Mouse (Mus musculus) limb, embryonic 10.5 days (tissue): Measurements from ENCODE around the gene Hoxc5. TPM values are rescaled to one million over a fixed set of nuclear protein-coding genes. Genes with fewer than 3 reads are reported as not detected.
A peak's percentile ranks its signal among the peaks of the same experiment; 100 is the strongest.

Source experiments
- DNase-seq: peaks from one replicate; pipeline ENCODE4 v3.0.0-alpha.2; 2017; ENCODE audit warnings: low spot score
- H3K27ac ChIP-seq: fragments of 300-500 bp; sonication (generic); 2 replicates; pipeline ENCODE4 v1.5.1; 2016; ENCODE audit warnings: mild to moderate bottlenecking
- H3K27me3 ChIP-seq: fragments of 300-500 bp; sonication (generic); 2 replicates; pipeline ENCODE4 v1.6.1; 2016; ENCODE audit warnings: low read depth, mild to moderate bottlenecking; ENCODE audit not compliant: poor library complexity, severe bottlenecking
- H3K36me3 ChIP-seq: fragments of 300-500 bp; sonication (generic); 2 replicates; pipeline ENCODE4 v1.6.1; 2016; ENCODE audit warnings: mild to moderate bottlenecking, moderate library complexity
- H3K4me1 ChIP-seq: fragments of 300-500 bp; sonication (generic); 2 replicates; pipeline ENCODE4 v1.6.1; 2016
- H3K4me3 ChIP-seq: fragments of 300-500 bp; sonication (generic); 2 replicates; pipeline ENCODE4 v1.5.1; 2016; ENCODE audit warnings: mild to moderate bottlenecking, moderate library complexity
- H3K9me3 ChIP-seq: fragments of 300-500 bp; sonication (generic); replicated peaks from 2 replicates; pipeline ENCODE4 v1.6.1; 2016; ENCODE audit warnings: mild to moderate bottlenecking
- WGBS: fragments of 180-500 bp; shearing (Covaris S2); methylation state at CpG from one replicate; pipeline ENCODE4 v1.1.7; 2016; 5-methylcytosine and 5-hydroxymethylcytosine counted together
- microRNA counts: library from miRNA; unstranded; fragments of <30 nt; microRNA quantifications from one replicate; lab custom pipeline; 2017
- microRNA-seq: library from miRNA; unstranded; fragments of <30 nt; microRNA quantifications from one replicate; pipeline ENCODE4, GENCODE M21; 2017
- polyA plus RNA-seq: library from polyadenylated mRNA; unstranded; fragments of >200 nt; fragmentation: Nextera tagmentation; extraction: Ambion mirVana; gene quantifications from 2 replicates; pipeline ENCODE4 v1.2.1, GENCODE M21; 2016

Gene Hoxc5
- polyA plus RNA-seq, 1 experiment from 2014 or later: 12.7 TPM

GRCm38 (mm10) chr15:103056396-103056795 lies 89.2 kb downstream of the Hoxc5 start:
- H3K4me3 ChIP-seq: no peak overlapping the region
- H3K4me1 ChIP-seq: peaks cover 65% of the 10 kb centered on the region
- no peaks in the 10 kb centered on the region for H3K9me3 ChIP-seq
- H3K36me3 ChIP-seq: no peaks in the 10 kb centered on the region
- peaks cover 94% of the 10 kb centered on the region for H3K27me3 ChIP-seq
- no peak for DNase-seq
- no peak overlapping the region for H3K27ac ChIP-seq
- WGBS: 40% methylated on average over 2 of the region's 2 CpGs

GRCm38 (mm10) chr15:103058715-103059114 lies 91.5 kb downstream of the Hoxc5 start:
- Histone ChIP-seq H3K9me3 (no peaks in the 10 kb centered on the region), H3K27me3 (peaks cover 96% of the 10 kb centered on the region), H3K36me3 (no peaks in the 10 kb centered on the region), H3K4me1 (peaks cover 69% of the 10 kb centered on the region), H3K4me3 (peak overlapping the region; percentile 42), H3K27ac (peak overlapping the region; percentile 86)
- peak; percentile 62 for DNase-seq
- WGBS: 2% methylated on average over 12 of the region's 12 CpGs

- Histone ChIP-seq H3K9me3 (no peaks in the 10 kb centered on the region), H3K4me3 (peak overlapping the region; percentile 42), H3K4me1 (peaks cover 69% of the 10 kb centered on the region), H3K27me3 (peaks cover 97% of the 10 kb centered on the region), H3K27ac (peak overlapping the region; percentile 86), H3K36me3 (no peaks in the 10 kb centered on the region)
- WGBS: under 1% methylated on average over 21 of the region's 21 CpGs
- DNase-seq: peak; percentile 60
Measured at GRCm38 (mm10) chr15:103059393-103059992, 92.2 kb downstream of the Hoxc5 start.

GRCm38 (mm10) chr15:103060021-103060340 lies 92.7 kb downstream of the Hoxc5 start:
- DNase-seq: peak; percentile 67
- peak overlapping the region; percentile 42 for H3K4me3 ChIP-seq
- WGBS: 0% methylated on average over 11 of the region's 11 CpGs
- H3K36me3 ChIP-seq: no peaks in the 10 kb centered on the region
- H3K27me3 ChIP-seq: peaks cover 97% of the 10 kb centered on the region
- H3K4me1 ChIP-seq: peaks cover 64% of the 10 kb centered on the region
- H3K27ac ChIP-seq: peak overlapping the region; percentile 86
- no peaks in the 10 kb centered on the region for H3K9me3 ChIP-seq

GRCm38 (mm10) chr15:103060341-103061130 lies 93.3 kb downstream of the Hoxc5 start:
- Histone ChIP-seq H3K27ac (peak overlapping the region; percentile 86), H3K9me3 (no peaks in the 10 kb centered on the region), H3K4me3 (peak overlapping the region; percentile 42), H3K36me3 (no peaks in the 10 kb centered on the region), H3K27me3 (peaks cover 97% of the 10 kb centered on the region), H3K4me1 (peaks cover 67% of the 10 kb centered on the region)
- under 1% methylated on average over 36 of the region's 36 CpGs for WGBS
- DNase-seq: peak; percentile 77

GRCm38 (mm10) chr15:103061131-103061825 lies 94.0 kb downstream of the Hoxc5 start:
- under 1% methylated on average over 30 of the region's 30 CpGs for WGBS
- H3K27me3 ChIP-seq: peaks cover 97% of the 10 kb centered on the region
- DNase-seq: peak; percentile 87
- H3K4me3 ChIP-seq: peak overlapping the region; percentile 42
- peak overlapping the region; percentile 86 for H3K27ac ChIP-seq
- H3K4me1 ChIP-seq: peaks cover 71% of the 10 kb centered on the region
- H3K36me3 ChIP-seq: no peaks in the 10 kb centered on the region
- H3K9me3 ChIP-seq: no peaks in the 10 kb centered on the region

- H3K36me3 ChIP-seq: no peaks in the 10 kb centered on the region
- no peak for DNase-seq
- WGBS: 1% methylated on average over 2 of the region's 2 CpGs
- H3K27ac ChIP-seq: peak overlapping the region; percentile 46; the same call in 1 of the 2 replicates
- peaks cover 68% of the 10 kb centered on the region for H3K4me1 ChIP-seq
- no peak overlapping the region for H3K4me3 ChIP-seq
- H3K9me3 ChIP-seq: no peaks in the 10 kb centered on the region
- H3K27me3 ChIP-seq: peaks cover 97% of the 10 kb centered on the region
Measured at GRCm38 (mm10) chr15:103061988-103062387, 94.7 kb downstream of the Hoxc5 start.

- WGBS: 11% methylated on average over 7 of the region's 7 CpGs
- no peak overlapping the region for H3K27ac ChIP-seq
- peaks cover 100% of the 10 kb centered on the region for H3K27me3 ChIP-seq
- H3K4me1 ChIP-seq: peaks cover 64% of the 10 kb centered on the region
- DNase-seq: peak; percentile 49
- no peak overlapping the region for H3K4me3 ChIP-seq
- no peaks in the 10 kb centered on the region for H3K36me3 ChIP-seq
- H3K9me3 ChIP-seq: no peaks in the 10 kb centered on the region
Measured at GRCm38 (mm10) chr15:103065642-103066041, 98.4 kb downstream of the Hoxc5 start.

MicroRNAs encoded within 50 kb of the gene (microRNA counts, 519-probe panel; counts per million panel counts)
- microRNA mmu-miR-615-3p (lab: Ali Mortazavi, UCI) (684 counts per million, percentile 72 among the panel's probes with 10 or more counts), microRNA mmu-miR-615-5p (lab: Ali Mortazavi, UCI) (684 counts per million, percentile 72 among the panel's probes with 10 or more counts)

Small RNA genes within 50 kb of the gene (microRNA-seq; reads per million reads assigned to microRNA genes)
- gene Mir196a-2: 1,846 reads per million, percentile 83 among the genes with 10 or more reads in this experiment
- gene Mir615: 5,586 reads per million, percentile 92 among the genes with 10 or more reads in this experiment

Other genes starting within 250 kb of the Hoxc5 start
- 26.3 and 33.5 TPM in 2 replicates for gene Calcoco1, start 245.3 kb upstream of the Hoxc5 start, polyA plus RNA-seq
- gene Hoxc13, start 46.3 kb upstream of the Hoxc5 start, polyA plus RNA-seq: 0.51 and 1.2 TPM in 2 replicates
- 0.36 TPM in 1 of 2 replicates, not detected in the other for gene Hoxc12, start 30.7 kb upstream of the Hoxc5 start, polyA plus RNA-seq
- 2.4 and 4.7 TPM in 2 replicates for gene Hoxc11, start 13.0 kb upstream of the Hoxc5 start, polyA plus RNA-seq
- 21.4 and 51.4 TPM in 2 replicates for gene Hoxc10, start 647 bp upstream of the Hoxc5 start, polyA plus RNA-seq
- 4.4 and 6.9 TPM in 2 replicates for gene Hoxc9, start 9.0 kb downstream of the Hoxc5 start, polyA plus RNA-seq
- gene Hoxc8, start 23.2 kb downstream of the Hoxc5 start, polyA plus RNA-seq: 5.1 and 6.0 TPM in 2 replicates
- 10.1 and 10.2 TPM in 2 replicates for gene Hoxc6, start 30.8 kb downstream of the Hoxc5 start, polyA plus RNA-seq
- 9.1 and 9.8 TPM in 2 replicates for gene Hoxc4, start 51.5 kb downstream of the Hoxc5 start, polyA plus RNA-seq
- gene Smug1, start 199.6 kb downstream of the Hoxc5 start, polyA plus RNA-seq: 16.2 and 16.8 TPM in 2 replicates